Mouse (Mus musculus): Measurements from ENCODE around the gene Serp2.

Gene Serp2

DNA sequence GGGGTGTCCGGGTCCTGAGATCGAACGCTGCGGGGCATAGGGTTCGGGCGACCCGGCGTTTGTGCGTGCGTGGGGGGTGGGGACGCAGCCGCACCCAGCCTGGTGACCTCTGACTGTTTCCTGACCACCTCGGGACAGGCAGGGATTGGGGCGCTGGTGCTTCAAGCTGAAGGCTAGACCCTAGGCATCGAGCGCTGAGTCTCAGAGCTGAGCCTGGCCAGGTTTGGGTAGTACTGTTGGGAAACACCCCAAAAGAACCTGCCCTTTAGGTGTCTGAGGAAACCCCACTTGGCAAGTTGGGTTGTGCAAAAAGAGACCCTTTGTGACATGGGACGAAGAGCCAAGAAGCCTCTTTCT, at the start of gene Serp2:
Gene Serp2, minus strand, starts transcription at position 38 of the 357 bp plus-strand sequence.
- no peak for DNase-seq (ENCODE audit: low read depth, low spot score)

DNA sequence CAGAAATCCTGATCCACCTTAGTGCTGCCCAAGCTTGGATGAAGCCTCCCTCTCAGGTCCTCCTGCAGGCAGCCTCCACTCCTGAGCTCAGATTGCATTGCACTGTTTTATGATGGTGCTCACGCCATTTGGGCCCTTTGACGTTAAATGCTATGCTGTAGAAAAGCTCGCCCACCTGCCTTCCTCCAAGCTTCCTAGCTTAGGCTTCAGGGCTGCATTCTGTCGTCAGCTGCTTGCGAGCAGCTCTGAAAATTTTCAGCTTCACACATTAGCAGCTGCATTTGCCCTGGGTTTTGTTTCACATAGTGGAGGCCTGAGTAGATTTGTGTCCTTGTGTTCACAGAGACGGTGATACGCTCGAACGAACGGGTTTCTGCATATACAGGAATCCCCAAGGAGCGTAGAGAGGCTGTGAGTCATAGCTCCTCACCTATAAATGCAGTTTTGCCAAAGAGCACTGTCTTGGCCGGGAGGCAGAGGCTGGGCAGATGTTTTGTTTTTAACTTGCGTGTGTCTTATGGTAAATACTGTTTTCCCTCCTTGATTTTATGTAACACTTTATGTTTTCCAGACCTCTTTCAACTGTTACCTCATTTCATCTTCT, 49.3 kb upstream of the Serp2 start:
- no peak for DNase-seq (ENCODE audit: low read depth, low spot score)

DNA sequence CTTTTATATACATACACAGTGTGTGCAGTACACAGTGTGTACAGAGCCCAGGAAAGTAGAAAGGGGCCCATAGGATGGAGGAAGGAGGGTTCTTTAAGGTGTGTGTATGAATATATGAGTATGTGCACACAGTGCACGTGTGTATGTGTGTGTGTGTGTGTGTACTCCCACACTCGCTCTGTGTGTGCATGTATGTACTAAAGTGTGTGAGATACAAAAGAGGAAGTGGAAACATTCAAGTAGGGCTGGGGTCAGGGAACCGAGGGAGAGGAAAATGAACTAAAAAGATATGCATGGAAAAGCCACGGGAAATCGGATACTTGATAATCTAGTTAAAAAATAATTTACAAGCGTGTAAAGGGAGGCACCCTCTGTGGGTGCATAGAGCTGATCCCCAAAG, 47.3 kb upstream of the Serp2 start:
- no peak for DNase-seq (ENCODE audit: low read depth, low spot score)

DNA sequence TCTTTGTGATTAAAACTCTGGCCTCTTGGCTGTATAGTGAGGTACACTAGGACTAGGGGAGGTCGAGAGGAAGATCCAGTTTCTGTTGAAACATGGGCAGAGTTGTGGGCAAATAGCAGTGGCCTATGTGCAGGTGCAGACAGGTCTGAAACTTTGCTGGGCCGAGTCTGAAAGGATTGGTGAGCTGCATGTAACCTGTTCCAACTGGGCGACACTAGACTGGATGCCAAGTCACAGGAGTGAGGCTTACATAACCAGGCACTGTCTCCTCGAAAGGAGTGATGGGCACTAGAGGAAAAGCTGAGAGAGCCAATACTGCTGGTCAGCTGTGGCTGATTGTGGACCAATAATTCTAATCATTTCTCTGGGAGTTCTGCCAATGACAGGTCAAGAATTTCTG, 45.0 kb upstream of the Serp2 start:
- no peak for DNase-seq (ENCODE audit: low read depth, low spot score)

DNA sequence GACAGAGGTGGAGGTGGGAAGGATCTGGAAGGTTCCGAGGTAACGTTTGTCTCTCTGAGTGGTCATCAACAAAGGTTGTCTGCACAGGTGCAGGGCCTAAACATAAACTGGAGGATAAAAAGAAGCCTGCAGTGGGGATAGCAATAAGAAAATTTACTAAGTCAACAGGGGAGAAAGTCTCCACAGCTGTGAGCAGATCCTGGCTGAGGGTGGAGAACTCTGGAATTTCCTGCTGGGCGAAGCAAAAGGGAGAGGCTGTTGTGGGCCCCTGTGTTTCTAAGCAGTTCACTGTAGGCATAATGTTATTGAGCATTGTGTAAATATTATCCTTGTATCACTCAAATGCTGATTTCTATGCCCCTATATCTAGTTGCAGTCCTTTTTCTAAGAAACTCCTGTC, 43.7 kb upstream of the Serp2 start:
- no peak for DNase-seq (ENCODE audit: low read depth, low spot score)

DNA sequence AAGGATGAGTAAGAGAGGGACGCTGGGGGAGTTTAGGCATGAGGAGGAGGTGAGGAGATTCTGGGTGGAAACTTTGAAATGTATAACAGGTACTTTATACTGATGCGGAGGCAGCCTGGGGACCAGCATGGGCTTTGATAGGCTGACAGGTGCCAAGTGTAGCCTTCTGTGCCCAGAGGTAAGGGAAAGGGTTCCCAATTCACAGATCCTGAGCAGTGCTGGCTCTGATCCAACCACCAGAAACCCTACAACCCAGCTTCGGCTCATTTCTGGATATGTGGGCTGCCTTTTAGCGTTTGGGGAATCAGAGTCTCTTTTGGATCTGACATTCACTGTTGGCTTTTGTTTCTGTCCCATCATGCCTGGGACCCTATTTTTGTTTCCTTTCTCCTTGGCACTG, 43.0 kb upstream of the Serp2 start:
- no peak for DNase-seq (ENCODE audit: low read depth, low spot score)

DNA sequence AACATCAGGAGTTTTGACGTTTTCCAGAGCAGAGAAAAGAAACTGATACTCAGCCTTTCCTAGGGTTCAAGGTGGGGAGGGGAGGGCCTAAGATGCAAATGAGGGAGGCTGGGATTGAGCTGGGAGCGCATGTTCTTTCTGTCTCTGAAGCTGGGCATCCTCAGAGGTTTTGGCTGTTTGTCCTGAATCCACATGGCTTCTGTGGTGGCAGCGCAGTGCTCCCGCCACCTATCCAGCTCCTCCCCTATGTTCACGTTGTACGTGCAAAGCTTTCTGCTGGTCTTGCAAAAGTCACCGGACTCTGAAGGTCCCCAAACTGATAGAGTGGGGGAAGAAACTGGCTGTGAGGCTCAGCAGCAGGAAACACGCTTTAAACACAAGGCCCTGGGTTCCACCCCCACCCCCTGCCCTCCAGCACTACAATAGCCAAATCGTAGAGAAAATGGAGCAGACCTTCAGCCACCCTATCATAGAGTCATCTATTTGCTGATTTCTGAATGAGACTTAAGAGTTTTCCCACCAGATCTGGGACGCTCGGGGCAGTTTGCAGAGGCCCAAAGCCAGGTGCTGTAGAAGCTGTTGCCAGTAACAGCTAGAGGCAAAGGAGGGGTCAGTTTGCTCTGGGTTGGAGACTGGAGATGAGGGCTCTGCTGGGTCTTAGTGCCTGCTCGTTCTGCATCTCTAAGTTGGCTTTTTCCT, 42.0 kb upstream of the Serp2 start:
- peak; percentile 19 for DNase-seq (ENCODE audit: low read depth, low spot score)

DNA sequence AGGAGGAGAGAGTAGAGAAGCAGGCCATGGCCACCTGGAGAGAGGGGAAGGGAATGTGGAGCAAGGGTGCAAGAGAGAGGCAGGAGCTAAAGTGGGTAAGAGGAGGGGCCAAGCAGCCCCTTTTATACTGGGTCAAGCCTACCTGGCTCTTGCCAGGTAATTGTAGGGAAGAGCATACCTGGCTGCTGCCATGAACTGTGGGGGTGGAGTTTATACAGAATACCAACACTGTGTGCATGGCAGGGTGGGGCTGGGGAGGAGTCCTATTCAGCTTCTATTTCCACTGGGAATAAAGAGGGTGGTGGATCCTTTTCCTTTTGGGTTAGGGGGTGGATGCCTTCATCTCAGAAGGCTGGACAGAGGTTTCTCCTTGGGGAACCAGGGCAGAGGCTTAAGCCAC, 41.1 kb upstream of the Serp2 start:
- DNase-seq (ENCODE audit: low read depth, low spot score): no peak

DNA sequence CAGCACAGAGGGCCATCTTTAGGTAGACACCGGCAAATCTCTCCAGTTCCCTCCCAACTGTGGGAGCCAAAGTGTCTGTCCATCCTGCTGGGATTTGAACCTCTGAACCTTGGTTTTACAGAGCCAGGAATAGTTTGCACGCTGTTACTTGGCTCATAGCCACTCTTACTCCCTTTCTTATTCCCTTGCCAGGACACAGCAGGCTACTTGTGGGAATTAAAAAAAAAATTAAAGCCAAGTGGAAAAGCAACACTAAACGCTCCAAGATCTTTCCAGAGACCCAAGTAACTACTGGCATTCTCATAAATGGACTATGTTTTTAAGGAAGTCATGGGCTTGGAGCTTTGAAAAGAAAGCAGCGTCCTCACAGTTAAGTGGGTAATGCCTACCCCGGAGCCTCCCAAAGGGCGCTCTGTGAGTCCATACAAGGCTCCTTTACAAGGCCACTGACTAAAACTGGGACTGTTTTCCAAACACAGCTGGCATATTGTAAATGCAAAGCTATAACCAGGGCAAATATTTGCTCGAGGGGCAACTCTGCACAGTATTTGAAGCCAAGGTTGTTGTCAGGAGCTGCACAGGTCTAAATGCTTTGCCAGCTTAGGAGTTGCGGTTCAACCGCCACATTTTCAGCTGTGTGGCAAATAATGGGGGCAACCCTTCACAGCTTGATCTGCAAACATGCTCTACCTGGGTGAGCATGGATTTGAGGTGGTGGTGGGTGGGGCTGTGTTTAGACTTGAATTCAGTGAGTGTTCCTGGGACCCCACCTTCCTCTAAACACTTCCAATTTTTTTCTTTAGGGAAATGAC, 38.6 kb upstream of the Serp2 start:
- DNase-seq (ENCODE audit: low read depth, low spot score): no peak

DNA sequence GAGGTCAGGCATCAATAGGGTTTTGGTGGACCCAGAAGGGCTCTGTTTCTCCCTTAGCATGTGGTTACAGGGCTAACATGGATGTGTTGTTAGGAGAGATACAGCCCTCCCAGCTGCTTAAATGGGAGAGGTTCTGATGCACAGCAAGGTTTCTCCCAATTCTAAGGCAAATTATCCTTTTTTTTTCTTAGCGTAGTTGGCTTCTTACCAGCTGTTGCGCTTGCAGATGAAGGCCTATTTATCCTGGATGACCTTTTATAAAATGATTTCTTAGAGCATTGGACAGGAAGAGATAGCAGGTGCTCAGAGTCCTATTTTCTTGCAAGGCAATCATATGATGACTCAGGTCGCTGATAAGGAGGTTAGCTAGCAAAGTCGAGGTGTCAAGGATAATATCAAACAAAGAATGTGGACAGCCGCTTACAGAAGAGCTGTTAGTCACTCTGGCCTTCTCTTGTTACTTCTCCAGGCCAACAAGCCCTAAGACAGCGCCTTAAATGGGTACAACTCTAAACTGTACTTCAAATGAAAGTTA, 37.7 kb upstream of the Serp2 start:
- DNase-seq (ENCODE audit: low read depth, low spot score): no peak

DNA sequence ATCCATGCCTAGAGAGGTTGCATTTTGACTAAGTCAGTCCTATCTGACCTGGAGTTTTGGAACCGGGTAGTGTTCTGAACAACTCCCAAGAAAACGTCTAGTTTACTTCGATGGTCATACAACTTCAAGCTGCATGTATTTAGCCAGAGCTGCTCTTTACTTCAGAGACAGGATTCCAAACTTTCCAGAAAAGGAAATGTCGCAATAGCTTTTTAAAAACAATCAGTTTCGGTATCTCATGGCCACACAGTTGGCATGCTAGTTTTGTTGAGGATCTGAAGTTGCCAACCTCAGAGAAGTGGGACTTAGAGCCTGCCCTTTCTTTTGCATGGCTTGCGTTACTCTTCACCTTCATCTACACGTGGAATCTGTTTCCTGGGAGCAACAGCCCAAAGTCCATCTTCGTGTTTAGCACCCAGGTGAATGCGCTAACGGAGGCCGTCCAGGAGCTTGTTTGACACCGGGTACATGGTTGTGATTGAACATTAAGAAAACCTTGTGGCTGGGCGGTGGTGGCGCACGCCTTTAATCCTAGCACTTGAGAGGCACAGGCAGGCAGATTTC, 37.0 kb upstream of the Serp2 start:
- DNase-seq (ENCODE audit: low read depth, low spot score): no peak

DNA sequence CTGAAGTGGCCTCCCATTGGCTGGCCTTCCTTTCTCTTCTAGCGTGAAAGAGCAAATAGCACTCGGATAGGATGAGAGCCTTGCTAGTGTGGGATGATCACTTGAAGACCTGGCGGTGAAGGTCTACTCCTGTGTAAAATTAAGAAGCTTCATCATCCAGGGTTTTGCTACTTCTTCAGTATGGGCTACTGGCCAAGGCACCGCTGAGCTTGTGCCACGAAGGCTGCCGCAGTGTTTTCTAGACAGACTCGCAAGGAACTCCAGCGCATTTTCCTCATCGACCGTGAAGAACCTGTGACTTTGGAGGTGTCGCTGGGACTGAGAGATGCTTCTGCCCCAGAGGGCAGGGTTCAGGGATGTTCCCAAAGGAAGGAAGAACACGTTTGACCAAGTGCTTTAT, 36.0 kb upstream of the Serp2 start:
- no peak for DNase-seq (ENCODE audit: low read depth, low spot score)

DNA sequence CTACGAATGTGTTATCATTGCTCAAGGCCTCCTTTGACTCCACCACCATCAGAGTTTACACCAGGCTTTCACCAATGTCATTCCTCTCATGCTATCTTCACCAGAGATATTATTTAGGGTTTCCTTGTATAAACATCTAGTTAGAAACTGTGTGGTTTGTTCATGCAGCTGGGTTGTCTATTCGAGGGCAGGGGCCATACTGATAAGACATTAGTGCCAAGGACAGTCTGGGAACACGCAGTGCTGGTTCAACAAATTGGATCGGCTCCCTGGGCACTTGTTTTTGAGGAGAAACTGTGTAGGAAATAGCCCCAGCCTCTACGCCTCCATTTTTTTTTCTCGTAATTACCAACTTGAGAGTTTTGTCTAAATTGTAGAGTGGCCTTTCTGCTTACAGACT, 35.4 kb upstream of the Serp2 start:
- no peak for DNase-seq (ENCODE audit: low read depth, low spot score)

DNA sequence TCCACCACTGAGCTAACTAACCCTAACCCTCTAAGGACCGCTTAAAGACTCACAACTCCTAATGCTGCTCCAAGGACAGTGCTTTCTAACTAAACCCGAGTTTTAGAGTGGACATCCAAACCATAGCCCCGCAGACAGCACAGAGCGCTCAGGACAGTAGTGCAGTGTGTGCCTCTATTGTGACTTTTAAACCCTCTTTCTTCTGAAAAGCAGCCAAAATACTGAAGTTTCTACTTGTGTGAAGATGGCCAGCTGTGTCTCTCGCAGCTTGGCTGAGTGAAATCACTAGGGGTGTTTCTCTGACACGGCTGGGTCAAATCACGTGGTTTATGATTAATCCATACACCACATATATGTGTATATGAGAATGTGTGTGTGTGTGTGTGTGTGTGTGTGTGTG, 33.4 kb upstream of the Serp2 start:
- no peak for DNase-seq (ENCODE audit: low read depth, low spot score)

DNA sequence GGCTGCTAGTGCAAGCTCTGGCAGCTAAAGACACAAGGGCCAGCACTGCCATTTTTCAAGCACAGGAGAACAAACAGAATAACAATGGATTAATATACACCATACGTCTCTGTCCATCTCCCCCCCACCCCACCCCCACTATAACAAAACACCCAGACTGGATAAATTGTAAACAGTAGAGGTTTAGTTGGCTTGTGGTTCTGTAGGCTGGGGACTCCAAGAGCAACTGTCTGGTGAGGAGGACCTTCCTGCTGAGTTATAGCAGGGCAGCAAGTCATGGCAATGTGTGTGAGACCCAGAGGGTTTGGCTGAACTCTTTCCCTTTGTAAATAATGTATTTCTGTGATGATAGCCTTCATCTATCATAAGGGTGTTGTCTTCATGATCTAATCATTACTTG, 33.0 kb upstream of the Serp2 start:
- DNase-seq (ENCODE audit: low read depth, low spot score): no peak

DNA sequence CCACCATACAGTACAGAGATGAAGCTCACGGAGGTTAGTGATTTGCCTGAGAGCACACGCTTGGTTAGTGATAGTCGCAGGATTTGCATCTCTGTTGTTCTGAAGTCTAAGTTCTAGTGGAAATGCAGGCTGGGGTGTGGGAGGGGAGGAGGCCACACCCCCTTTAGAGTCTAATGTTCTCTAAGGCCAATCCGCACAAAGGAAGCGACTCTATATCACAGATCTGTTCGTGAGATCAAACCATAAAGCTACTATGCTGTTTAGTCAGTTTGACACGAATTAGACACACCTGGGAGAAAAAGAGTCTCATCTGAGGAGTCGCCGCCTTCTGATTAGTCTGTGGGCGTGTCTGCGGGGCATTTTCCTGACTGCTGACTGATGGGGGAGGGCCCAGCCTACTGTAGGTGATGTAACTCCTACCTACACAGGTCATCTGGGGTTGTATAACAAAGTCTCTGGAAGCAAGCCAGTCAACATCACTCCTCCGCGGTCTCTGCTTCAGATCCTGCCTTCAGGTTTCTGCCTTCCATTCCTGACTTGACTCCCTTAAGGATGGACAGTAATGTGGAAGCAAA, 29.2 kb upstream of the Serp2 start:
- peak; percentile 26 for DNase-seq (ENCODE audit: low read depth, low spot score)

DNA sequence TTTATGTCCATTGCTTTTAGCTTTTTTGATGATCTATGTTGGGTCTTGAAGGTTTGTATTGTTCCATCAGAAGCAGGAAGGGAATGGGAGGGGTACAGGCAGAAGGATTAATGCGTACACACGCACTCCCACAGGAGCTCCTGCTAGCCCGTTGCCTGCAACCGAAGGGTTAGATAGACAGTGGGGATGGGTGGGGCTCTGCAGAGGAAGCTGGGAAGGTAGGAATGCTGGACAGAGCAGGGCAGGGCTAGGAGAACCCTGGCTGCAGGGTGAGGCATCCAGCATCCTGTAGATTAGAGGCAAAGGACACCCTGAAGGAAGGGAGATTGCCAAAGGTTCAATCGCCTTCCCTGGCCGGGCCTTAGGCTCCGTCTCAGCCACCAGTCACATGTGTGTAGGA, 27.3 kb upstream of the Serp2 start:
- DNase-seq (ENCODE audit: low read depth, low spot score): no peak

DNA sequence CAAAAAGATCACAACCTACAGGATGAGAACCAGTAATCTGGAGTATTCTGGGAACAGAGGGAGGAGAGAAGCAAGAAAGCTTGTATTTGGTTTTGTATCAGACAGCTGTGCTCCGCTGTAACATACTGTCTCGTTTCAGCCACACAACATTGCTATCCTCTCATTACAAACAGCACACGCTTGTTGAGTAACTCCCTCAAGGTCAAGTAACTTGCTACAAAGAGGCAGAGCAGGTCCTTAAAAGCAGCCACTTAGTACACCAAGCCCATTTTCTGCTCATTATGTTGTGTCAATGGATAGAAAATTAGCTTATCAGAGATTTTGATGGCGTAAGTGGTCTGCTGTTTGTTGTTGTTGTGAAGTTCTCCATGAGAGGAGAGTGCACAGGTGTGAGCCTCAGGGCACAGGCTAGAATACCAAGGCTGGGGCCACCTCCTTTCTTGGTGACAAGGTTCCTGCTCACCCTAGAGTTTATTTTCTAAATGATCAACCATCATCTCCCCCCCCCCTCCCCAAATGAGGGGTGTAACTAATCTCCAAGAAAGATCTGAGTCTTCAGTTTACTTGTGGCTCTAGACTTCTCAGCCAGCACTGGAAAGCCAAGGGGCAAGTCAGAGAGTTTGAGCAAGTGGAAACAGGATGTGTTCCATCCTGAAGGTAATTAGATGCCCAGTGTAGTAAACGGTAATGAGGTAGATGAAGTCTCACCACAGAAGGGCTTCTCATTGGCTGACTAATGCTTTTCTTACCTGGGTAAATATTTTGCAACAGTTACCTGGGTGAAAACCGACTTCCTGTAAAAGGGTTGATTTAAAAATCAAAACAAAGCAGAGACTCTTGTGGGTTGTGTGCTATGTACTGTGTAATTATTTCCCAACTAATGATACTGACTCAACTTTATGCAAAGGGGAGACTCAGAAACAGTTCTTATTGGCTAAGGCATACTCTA, 25.6 kb upstream of the Serp2 start:
- DNase-seq (ENCODE audit: low read depth, low spot score): peak; percentile 44

DNA sequence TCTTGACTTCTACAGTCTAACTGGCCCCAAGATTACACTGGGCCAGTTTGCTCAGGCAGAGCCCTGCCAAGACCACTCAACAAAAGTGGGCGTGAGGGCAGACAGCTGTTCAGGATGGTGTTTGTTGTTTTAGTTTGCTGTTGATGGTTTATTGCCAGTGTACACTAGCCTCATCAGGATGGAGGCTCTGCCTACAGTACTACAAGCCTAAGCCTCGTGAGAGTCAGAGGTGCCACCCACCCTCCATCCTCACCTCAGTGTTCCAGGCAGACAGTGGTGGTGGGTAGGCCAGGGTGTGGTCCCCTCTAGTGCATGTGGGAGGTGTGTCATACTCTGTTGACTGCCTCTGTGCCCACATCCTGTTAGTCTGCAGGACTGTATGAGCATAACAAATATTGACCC, 23.0 kb upstream of the Serp2 start:
- peak; percentile 45 for DNase-seq (ENCODE audit: low read depth, low spot score)

DNA sequence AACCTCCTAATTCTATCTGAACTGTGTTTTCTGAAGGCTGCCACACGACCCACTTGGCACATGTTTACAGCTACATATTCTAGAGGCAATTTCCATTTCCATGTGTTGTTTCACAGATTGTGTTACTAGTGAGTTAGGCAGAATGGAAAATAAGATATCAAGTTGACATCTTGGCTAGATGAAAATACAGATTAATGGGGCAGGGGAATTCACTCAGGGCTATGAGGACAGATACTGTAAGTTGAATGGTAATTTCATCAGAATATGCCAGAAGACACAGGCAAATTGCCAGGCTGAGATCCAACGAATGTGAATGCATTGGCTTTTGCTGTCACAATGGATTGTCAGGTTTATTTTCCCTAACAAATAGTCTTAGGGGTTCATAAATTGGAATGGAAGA, 21.2 kb upstream of the Serp2 start:
- DNase-seq (ENCODE audit: low read depth, low spot score): no peak

DNA sequence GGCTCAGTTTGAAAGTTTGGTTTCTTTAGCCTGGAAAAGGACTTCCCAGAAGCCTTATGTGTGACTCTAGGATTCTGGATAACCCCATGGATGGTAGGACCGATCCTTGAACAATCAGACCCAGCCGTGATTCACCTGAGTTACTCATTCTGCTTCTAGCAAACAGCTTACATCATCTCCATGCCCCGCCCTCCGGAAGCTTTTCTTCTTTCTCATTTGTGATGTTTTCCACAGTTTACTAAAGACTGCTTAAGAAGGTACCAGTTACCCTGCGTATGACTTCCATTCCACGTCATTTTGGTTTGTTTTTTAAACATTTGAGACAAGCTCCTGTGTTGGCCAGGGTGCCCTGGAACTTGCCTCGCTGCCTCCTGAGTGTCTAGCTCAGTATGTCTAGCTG, 13.6 kb upstream of the Serp2 start:
- peak; percentile 46 for DNase-seq (ENCODE audit: low read depth, low spot score)

Data from CD4-positive, CD25-positive, alpha-beta regulatory T cell, adult 2 months (primary cell).